Mouse (Mus musculus): ENCODE measurements around the gene Mgp.

- TF ChIP-seq CTCF (IDR thresholded peaks at IDR 0.05) (no peak), EP300 (IDR thresholded peaks at IDR 0.05) (no peak)
Measured at GRCm38 (mm10) chr6:136847267-136847666, 28.4 kb downstream of the Mgp start.
